Mouse (Mus musculus) ovary, postnatal 14 days (tissue): ENCODE data around the gene Cntnap2.

Source experiments
- DNase-seq: peaks from one replicate; pipeline ENCODE4 v3.0.0; 2022; ENCODE audit warnings: low spot score

Cntnap2 gene

DNA sequence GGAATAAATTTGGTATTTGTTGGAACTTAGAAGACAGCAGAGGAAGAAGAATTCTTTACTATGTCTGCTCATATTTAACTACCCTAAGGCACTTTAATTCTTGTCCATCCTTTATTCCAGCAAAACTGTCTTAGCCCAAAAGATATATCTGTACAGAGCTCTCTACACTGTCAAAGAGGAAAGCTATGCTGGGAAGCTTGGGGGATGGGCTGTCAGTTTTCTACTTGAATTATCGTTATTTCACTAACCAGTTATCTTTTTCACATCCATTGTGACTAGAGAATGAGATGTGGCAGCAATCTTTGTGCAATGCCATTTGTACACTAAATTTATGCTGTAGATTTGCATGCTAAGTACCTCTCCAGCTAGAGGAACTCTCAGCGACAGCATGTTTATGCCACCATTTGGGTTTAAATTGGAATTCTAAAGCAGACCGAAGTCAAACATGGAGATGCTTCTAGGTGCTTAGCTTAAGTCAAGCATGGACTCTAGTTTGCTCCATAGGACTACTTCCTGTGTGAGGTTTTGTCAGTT is 268.9 kb downstream of the Cntnap2 start:
- DNase-seq = no peak

DNA sequence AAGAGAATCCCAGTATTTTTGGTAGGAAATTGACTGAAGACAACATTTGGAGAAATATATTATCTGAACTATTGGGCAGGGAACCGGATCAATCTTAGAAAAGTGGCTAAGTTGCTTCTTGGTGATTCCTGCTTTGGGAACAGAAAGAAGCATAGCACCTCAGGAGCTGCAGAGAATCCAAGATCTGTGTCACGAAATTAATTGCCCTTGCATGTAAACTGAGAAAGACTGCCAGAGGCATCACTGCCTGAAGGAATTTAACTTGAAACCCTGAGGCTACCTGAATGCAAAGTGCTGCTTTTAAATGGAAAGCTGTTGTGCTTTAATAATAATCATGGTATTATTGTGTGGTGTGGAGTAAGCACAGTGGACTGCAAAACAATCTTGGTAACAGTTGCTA is 286.2 kb downstream of the Cntnap2 start:
- DNase-seq = no peak

DNA sequence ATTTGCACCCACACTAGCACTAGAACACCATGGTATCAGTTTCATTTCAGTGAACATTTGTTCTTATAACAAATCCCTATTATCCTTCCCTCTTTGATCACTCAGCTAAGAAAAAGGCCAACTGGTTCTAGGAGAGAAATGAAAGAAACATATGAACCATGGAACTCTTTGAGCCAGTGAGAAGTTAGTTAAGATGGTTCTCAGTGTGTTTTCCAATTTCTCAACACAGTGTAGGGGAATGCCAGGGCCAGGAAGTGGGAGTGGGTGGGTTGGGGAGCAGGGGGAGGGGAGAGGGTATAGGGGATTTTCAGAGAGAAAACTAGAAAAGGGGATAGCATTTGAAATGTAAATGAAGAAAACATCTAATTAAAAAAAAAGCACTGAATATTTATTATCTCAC is 286.8 kb downstream of the Cntnap2 start:
- DNase-seq = no peak

DNA sequence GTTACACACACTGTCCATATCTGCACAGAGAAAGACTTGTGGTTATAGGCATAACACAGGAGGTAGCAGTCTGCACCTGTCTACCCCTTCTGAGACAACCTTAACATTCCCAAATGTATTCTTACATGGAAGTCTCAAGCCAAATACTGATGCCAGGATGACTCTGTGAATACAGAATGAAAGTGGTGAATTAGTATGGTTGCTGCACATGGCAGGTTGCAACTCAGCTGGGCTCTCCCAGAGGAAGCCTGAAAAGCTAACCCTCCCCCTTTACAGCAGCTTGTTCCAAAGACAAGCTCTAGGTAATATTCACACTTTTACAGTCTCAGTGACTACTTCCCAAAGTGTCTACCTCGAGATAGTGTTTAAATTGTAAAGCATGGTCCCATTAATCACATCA is 307.3 kb downstream of the Cntnap2 start:
- DNase-seq = no peak

DNA sequence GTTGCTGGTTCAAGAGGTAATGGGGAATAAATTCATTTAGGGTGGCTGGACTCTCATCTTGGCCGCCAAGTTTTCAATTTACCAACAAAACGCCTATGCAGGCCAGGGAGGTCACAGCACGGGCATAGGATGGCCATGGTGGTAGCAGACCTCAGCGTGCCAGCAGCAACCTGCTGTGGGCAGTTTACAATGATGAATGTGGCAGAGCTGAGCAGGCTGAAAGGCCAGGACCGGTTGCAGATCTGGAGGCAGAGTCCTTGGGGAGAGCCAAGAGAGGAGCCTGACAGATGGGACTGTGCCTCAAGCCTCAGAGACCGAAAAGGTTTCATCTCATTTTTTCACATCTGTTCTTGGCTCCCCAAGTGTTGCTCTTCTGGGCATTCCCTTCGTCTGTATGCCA is 322.0 kb downstream of the Cntnap2 start:
- no peak for DNase-seq

DNA sequence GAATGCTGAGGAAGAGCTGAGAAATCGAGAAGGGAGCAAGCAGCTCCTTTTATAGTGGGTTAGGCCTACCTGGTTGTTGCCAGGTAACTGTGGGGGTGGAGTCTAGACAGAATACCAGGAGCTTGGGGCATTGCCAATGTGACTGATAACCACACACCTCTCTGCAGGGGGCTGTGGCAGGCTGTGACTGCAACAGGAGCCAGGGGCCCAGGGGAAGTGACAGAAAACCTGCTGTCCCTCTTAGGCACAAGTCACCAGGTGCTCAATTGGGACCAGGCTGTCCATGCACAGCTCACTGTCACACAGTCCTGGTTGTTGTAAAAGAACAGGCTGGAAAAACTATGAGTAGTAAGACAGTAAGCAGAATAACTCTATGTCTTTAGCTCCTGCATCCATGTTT is 329.9 kb downstream of the Cntnap2 start:
- DNase-seq = no peak

DNA sequence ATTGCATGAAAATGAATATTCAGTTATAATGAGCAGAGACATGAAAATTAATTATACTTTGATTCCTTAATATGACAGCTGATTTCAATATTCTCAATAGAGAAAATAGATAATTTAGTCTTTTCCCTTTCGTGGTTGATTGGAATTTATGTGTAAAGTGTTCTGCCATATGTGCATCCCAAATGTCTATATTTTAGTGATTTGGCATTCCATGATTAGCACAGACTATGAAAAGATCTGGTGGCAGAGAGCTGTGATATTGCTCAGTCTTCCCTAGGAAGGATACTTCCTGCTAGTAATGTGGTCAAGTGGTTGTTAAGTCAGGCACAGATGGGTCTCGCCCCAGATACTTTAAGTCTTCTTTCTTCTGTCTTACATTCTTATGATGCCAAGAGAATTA is 354.5 kb downstream of the Cntnap2 start:
- DNase-seq = no peak

DNA sequence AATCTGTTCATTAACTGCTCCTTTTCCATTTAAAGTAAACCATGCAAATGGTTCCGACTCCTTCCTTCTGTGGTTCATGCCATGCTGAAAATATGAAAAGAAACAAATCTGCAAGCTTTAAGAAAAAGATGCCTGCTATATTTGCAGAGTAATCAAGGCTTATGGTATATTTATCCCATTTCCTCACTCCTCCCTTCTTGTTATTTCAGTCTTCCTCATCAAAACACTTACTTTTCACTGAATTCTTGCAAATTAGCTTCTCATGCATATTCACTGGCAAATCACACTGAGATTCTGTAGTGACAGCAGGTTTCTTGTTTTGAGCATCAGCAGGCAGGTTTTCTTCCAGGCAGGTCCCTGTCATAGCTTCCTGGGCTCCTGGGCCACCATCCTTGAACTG is 396.3 kb downstream of the Cntnap2 start:
- no peak for DNase-seq

DNA sequence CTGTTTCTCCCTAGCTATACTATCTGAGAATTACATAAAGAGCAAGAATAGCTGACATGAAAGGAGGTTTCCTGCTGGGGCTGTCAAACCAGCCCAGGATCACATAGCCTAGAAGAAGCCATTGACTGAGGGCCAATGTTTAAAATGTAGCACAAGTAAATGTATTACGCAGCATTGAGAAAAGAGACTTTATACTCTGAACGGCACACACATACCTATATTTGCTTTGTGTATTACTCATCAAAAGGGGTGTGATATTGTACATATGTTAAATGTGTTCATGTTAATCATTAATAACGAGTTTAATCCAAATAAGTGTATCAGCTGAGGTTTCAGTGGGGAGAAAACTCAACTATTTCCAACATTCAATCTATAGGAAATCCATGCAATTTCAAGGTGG is 459.1 kb downstream of the Cntnap2 start:
- DNase-seq = no peak

DNA sequence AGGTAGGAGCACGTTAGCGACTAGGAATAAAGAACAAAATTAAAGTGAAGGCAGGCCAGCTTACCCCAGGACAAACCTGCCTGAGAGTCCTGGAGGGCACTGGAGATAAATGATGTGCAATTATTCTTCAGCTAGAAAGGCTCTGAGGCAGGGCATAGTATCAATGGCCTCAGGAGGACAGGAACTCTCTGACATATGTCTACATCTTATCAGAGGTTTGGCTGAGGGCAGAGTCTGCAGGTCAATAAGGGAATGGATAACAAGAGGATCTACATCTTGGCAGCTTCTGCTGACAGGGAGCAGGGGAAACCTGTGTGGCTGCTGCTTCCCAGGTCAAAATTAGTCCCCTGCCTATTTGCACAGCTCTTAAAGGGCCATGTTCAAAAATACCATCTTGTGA is 477.8 kb downstream of the Cntnap2 start:
- DNase-seq = no peak

DNA sequence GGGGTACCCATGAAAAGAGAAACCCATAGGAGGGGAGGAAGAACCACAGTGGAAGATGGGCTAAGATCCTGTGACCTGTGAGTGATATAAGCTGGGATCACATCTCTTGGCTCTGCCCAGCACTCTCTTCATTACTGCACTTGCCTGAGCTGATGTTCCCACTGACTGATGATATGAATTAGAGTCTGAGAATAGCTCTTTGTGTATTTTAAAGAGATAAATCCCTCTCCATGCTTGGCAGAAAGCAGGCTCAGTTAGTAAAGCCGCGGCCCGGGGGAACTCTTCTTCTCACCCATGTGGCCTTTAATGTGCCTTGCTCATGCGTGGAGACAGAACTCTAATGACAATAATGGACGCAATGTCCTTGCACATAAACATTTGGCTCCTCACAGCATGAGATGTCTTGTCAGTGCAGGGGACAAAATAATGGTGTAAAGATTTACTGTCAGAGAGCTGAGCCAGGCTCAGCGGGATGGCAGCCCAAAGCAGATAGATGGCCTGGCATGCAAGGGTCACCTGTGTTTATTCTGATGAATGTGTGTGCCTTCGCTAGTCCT is 485.2 kb downstream of the Cntnap2 start:
- no peak for DNase-seq

DNA sequence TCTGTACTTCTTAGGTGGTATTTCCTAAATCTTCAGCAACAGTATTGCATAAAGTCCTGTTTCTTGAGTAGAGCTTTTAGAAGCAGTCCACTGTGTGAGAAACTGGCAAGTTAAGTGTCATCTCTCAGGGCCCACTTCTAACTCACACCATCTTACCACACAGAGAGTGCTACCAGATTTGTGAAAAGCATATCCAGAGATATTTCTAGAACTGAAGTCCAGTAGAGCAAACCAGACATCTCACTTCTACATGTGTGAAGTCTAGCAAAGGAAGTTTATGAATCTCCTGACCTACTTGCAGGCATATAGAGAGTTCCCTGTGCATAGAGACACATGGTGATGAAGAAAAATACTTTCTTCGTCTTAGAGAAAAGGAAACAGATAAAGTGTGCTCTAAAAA is 500.6 kb downstream of the Cntnap2 start:
- no peak for DNase-seq

DNA sequence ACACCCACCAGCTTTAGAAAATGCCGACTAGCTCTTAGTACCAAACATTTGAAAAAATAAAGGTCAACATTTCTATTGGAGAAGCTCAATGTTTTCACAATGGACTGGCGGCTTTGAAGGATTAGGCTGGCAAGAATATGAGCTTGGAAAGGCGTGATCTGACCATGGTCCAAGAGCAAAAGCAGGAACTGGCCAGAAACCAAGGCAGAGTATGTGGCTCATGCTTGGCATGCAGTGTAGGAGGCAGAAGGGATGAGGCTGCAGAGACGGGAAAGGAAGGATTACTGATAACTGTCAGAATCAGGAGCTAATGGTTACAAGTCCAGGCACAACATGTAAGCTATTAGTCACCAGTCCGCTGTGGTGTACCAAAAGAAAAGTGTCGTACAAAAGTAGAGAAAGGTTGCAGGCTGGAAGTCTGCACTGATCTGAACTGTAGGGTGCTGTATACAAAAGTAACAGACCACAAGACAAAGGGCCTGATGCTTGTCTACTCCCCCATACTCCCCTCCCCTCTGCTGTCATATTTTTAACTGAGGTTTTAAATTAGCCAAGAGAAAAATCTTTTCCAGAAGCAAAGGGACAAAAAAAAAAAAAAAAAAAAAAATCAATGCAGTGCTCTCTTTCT is 525.4 kb downstream of the Cntnap2 start:
- DNase-seq = peak; percentile 2

DNA sequence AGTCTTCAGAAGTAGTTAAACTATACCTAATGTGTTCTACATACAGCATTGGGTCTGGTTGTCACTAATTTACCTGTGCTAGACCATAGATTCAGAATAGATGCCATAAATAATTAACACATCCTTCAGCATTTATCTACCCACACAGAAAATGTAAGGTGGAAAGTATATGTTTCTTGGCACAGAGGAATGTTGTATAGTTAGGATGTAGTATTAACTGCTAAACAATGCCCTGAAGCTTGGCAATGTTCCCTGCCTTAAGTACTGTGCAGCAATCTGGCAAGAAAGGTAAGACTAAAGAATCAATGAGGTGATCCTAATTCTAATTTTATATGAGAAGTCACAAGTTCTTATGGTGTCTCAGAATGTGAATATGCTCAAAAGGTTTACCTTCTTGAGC is 529.9 kb downstream of the Cntnap2 start:
- DNase-seq = no peak

DNA sequence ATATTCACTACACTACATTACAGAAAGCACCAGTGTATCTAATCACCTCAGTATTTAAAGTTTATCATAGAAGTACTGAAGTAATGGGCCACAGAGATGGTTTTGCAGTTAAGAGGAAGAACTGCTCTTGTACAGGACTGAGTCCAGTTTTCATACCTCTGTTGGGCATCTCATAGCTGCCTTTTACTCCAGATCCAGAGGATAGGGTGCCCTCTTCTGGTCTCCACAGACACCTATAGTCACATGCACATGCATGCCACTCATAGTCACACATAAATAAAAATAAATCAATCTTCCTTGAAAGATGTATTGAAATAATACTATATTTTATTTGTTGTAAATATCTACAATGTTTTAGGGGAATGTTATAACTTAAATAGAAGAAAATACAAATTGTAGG is 587.9 kb downstream of the Cntnap2 start:
- no peak for DNase-seq

DNA sequence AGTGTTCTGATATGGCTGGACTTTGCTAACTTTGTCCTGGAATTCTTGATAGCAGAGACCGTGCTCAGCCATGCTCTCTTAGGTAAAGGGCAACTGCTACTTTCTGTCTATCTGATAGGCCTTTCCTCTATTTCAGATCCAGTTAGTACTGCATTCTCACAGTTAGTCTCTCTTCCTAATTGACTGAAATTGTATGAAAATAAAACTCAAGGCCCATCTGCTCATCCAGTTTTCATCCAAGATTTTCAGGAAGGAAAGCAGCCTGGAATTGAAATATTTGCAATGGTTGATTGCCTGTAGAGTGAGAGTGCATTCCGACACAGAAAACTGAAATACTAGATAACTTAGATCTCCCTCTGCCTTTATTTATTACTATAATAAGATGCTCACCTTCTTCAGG is 589.3 kb downstream of the Cntnap2 start:
- no peak for DNase-seq

DNA sequence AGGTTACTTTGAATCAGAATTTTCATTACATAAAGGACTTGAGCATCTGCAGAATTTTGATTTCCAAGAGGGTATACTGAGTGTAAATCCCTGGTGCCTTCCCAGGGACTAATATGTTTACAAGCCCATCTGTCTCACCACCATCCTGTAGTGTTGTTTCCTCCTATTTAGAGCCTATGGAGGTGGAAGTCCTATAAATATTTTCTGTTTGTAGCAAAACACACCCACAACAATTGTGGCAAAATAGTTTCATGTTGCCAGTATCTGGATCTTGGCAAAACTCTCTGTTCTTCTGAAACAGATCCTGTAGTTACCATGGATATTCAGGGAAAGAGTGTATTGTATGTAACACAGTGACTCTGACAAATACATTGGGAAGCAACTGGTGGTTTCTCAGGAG is 641.1 kb downstream of the Cntnap2 start:
- no peak for DNase-seq

DNA sequence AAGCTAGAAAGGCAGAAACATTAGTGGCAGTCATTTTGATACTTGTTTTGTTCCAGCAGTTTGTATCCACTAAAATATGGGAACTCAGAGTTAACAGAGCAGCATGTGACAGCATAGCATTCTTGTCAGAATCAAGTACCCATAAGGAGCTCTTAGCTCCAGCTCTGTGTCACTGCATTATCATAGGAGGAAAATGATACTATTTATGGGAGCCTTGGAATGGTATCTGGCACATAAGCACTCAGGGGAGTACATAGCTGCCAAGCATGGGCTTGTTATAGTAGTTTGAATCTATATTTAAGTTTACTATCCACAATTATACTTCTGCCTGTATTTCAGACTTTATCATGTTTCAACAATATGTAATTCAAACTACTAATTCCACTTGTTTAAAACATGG is 732.5 kb downstream of the Cntnap2 start:
- no peak for DNase-seq

DNA sequence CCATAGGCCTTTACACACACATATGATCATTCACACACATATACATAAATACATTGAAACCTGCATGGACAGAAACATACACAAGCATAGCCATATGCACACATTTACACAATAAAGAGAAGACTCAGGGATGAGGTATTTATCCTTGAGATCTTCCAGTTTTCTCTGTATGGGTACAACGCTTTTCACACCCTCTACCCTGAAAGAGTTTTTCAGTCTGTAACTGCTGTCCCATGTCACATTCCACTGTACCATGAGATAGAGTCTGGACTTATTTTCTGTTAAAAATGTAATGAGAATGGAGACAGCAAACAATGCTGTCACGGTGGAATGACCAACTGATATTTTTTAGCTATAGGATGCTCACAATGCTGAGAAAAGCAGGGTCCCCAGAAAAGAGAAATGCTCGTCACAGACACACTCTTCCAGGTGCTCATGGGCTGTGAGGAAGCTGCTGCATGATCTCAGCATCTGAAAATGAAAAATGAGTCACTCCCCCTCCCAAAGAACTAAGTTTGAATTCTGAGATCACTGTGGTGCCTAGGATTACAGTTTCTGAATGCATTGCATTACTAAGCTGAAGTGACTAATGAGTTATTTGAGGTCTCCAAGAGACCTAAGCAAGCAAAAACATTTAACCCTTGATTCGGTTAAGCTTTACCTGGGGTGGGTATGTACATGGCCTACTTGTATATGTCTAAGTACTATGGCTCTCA is 782.6 kb downstream of the Cntnap2 start:
- DNase-seq = no peak

DNA sequence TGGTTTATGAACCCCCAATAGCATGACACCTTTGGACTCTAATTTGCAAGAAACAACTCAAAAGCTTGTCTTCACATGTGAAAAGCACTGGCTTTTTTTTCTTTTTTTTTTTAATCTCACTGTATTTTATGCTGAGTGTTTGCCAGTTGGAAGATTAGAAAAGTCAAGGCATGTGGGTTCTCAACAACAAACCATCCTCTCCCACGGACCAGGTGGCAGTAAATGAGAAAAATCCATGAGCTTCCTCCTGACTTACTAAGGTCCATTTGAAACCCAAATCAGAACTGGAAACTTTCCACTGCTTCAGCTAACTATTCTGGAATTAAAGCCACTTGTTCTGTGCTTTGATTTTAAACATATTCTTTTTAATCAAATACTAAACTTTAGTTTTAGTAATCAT is 784.6 kb downstream of the Cntnap2 start:
- no peak for DNase-seq

DNA sequence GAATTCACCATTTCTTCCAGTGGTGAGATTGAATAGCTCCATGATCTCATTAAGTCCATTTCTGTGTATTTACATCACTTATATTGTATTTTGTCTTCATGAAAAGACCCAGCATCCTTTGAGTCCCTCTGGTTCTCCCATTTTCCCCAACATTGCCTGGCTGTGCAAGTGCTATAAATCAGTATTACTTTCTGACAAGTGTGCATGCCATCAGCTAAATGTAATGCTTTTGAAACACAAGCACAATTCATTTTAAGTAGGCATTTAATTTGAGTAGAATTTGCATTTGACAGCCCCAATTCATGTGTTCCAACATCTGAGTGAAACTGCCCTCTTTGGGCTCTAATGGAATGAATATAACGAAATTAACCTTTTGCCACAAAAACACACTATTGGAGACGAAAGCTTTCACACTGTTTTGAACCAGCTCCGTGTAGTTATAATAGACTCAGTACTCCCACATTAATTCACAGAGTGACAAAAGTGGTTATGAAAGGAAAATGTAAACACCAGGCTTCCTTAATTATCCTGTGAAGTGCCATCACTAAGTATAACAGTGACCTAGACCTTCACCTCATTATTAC is 812.3 kb downstream of the Cntnap2 start:
- no peak for DNase-seq

DNA sequence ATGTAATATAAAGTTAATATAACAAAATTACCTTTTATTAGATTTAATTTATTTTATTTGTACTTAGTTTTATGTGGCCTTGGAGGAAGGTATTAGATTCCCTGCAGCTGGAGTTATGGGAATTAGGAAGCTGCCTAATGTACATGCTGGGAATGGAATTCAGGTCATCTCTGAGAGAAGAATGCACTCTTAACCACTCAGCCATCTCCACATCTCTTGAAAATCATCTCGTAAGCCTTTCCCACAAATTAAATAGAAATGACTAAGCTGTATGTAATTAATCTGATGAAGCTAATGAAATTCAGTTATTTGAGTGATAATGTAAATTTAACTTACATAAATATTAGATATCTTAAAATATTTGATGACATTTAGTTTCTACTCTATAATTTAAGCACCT is 826.3 kb downstream of the Cntnap2 start:
- DNase-seq = no peak

DNA sequence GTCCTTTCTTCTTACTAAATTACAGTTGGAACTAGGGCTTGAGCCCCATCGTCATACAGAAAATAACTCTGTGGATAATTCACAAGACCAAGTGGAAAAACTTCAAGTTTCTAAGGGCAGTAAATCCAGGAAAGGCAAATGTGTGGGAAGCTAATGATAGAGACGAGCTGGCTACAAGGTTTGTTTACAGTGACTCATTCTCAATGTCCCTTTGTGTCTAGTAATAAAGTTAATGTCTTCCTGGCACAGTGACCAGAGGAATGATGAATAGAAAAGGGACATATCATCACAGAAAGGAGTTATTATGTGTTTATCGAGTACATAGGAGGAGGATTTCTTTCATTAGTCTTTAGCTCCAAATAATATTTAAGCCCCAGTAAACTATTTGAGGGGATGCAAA is 828.7 kb downstream of the Cntnap2 start:
- DNase-seq = no peak
